Mouse (Mus musculus) central nervous system, embryonic 11.5 days (tissue): ENCODE data around the gene Gm13694. TPM values are rescaled to one million over a fixed set of nuclear protein-coding genes. Genes with fewer than 3 reads are reported as not detected.

Experiments
- polyA plus RNA-seq: library from polyadenylated mRNA; depleted of rRNA; stranded (reverse); fragments of >200 nt; gene quantifications from 2 replicates; pipeline ENCODE4 v1.2.3, GENCODE M21; 2012; rRNA removed

Gene Gm13694
- polyA plus RNA-seq, result not detected in 2 replicates

DNA sequence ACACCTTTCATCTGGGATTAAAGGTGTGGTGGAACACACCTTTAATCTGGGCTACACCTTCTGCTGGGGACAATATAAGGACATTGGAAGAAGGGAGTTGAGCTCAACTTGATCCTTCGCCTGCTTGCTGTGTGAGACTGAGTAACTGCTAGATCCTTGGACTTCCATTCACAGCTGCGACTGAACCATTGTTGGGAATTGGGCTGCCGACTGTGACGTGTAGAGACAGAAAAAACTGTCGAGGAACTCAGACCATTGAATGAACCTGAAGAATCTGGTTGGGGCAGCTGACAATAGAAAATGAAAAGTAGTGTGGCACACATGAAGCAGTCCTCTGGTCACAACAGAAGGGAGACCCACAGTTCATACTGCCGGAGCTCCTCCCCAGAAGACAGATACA is at the start of gene Gm13694:
Gene Gm13694 (plus strand): TSS at position 301 of the 400 bp plus-strand sequence.

DNA sequence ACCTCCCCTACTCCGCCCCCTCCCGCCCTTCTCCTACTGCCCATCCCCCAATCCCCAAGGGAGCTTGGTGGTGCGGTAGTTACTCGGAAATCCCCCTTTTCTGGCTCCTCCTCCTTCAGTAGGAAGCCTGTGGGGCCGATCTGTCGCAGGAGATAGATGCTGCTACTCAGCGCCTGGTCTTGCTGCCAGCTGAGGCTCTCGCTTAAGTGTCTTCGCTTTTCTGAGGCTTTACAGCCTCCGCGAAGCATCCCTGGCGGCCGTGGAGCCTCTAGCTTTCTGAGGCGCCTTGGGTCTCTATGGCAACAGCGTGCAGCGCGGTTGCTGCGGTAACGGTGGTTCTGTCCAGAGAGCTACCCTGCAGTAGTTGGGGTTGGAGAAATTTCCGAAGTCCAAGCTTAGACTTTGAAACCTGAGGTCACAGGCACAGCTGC is 37.8 kb upstream of the Gm13694 start, which contains the start of gene Zswim2:
Gene Zswim2 (minus strand): TSS at position 298 of the 431 bp plus-strand sequence.

DNA sequence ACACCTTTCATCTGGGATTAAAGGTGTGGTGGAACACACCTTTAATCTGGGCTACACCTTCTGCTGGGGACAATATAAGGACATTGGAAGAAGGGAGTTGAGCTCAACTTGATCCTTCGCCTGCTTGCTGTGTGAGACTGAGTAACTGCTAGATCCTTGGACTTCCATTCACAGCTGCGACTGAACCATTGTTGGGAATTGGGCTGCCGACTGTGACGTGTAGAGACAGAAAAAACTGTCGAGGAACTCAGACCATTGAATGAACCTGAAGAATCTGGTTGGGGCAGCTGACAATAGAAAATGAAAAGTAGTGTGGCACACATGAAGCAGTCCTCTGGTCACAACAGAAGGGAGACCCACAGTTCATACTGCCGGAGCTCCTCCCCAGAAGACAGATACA is 23.3 kb upstream of the Gm13694 start, which contains the start of gene Gm13698:
Gene Gm13698 (plus strand): TSS at position 301 of the 400 bp plus-strand sequence.

DNA sequence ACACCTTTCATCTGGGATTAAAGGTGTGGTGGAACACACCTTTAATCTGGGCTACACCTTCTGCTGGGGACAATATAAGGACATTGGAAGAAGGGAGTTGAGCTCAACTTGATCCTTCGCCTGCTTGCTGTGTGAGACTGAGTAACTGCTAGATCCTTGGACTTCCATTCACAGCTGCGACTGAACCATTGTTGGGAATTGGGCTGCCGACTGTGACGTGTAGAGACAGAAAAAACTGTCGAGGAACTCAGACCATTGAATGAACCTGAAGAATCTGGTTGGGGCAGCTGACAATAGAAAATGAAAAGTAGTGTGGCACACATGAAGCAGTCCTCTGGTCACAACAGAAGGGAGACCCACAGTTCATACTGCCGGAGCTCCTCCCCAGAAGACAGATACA is 17.5 kb upstream of the Gm13694 start, which contains the start of gene Gm13693:
Gene Gm13693 (plus strand): TSS at position 301 of the 400 bp plus-strand sequence.

DNA sequence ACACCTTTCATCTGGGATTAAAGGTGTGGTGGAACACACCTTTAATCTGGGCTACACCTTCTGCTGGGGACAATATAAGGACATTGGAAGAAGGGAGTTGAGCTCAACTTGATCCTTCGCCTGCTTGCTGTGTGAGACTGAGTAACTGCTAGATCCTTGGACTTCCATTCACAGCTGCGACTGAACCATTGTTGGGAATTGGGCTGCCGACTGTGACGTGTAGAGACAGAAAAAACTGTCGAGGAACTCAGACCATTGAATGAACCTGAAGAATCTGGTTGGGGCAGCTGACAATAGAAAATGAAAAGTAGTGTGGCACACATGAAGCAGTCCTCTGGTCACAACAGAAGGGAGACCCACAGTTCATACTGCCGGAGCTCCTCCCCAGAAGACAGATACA is 11.7 kb upstream of the Gm13694 start, which contains the start of gene Gm13695:
Gene Gm13695 (plus strand): TSS at position 301 of the 400 bp plus-strand sequence.

DNA sequence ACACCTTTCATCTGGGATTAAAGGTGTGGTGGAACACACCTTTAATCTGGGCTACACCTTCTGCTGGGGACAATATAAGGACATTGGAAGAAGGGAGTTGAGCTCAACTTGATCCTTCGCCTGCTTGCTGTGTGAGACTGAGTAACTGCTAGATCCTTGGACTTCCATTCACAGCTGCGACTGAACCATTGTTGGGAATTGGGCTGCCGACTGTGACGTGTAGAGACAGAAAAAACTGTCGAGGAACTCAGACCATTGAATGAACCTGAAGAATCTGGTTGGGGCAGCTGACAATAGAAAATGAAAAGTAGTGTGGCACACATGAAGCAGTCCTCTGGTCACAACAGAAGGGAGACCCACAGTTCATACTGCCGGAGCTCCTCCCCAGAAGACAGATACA is 5.9 kb upstream of the Gm13694 start, which contains the start of gene Gm13696:
Gene Gm13696 (plus strand): TSS at position 301 of the 400 bp plus-strand sequence.

DNA sequence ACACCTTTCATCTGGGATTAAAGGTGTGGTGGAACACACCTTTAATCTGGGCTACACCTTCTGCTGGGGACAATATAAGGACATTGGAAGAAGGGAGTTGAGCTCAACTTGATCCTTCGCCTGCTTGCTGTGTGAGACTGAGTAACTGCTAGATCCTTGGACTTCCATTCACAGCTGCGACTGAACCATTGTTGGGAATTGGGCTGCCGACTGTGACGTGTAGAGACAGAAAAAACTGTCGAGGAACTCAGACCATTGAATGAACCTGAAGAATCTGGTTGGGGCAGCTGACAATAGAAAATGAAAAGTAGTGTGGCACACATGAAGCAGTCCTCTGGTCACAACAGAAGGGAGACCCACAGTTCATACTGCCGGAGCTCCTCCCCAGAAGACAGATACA is 5.7 kb downstream of the Gm13694 start, which contains the start of gene Gm13697:
Gene Gm13697 (plus strand): TSS at position 301 of the 400 bp plus-strand sequence.

DNA sequence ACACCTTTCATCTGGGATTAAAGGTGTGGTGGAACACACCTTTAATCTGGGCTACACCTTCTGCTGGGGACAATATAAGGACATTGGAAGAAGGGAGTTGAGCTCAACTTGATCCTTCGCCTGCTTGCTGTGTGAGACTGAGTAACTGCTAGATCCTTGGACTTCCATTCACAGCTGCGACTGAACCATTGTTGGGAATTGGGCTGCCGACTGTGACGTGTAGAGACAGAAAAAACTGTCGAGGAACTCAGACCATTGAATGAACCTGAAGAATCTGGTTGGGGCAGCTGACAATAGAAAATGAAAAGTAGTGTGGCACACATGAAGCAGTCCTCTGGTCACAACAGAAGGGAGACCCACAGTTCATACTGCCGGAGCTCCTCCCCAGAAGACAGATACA is 11.5 kb downstream of the Gm13694 start, which contains the start of gene Gm13691:
Gene Gm13691 (plus strand): TSS at position 301 of the 400 bp plus-strand sequence.

Other genes with a start within 250 kb of the Gm13694 start
- gene Fam171b, start 166.3 kb upstream of the Gm13694 start, polyA plus RNA-seq, result 18.4 and 24.2 TPM in 2 replicates
- not detected in 2 replicates for gene Zswim2, start 37.7 kb upstream of the Gm13694 start, polyA plus RNA-seq
- not detected in 2 replicates for gene Gm13698, start 23.2 kb upstream of the Gm13694 start, polyA plus RNA-seq
- not detected in 2 replicates for gene Gm13693, start 17.4 kb upstream of the Gm13694 start, polyA plus RNA-seq
- gene Gm13695, start 11.6 kb upstream of the Gm13694 start, polyA plus RNA-seq, result not detected in 2 replicates
- gene Gm13696, start 5.8 kb upstream of the Gm13694 start, polyA plus RNA-seq, result not detected in 2 replicates
- gene Gm13697, start 5.8 kb downstream of the Gm13694 start, polyA plus RNA-seq, result not detected in 2 replicates
- gene Gm13691, start 11.6 kb downstream of the Gm13694 start, polyA plus RNA-seq, result not detected in 2 replicates